Mouse (Mus musculus) ES-Bruce4 (cell line): ENCODE measurements around the gene Pnmt. TPM values are rescaled to one million over a fixed set of nuclear protein-coding genes. Genes with fewer than 3 reads are reported as not detected.
A peak's percentile ranks its signal among the peaks of the same experiment; 100 is the strongest.

Source experiments
- H3K27ac ChIP-seq: 2 replicates; pipeline ENCODE4 v1.5.1; 2012; ENCODE audit warnings: low read length, inconsistent platforms; ENCODE audit not compliant: insufficient read depth
- H3K27me3 ChIP-seq: 2 replicates; pipeline ENCODE4 v1.6.1; 2012; ENCODE audit warnings: mild to moderate bottlenecking, low read length, inconsistent platforms; ENCODE audit not compliant: control insufficient read depth, poor library complexity, insufficient read depth, severe bottlenecking
- H3K36me3 ChIP-seq: 2 replicates; pipeline ENCODE4 v1.6.1; 2012; ENCODE audit warnings: inconsistent platforms, mild to moderate bottlenecking, low read length, moderate library complexity; ENCODE audit not compliant: control insufficient read depth, poor library complexity, insufficient read depth, severe bottlenecking
- H3K4me1 ChIP-seq: one replicate; pipeline ENCODE4 v1.8.1; 2011; ENCODE audit warnings: low read length; ENCODE audit not compliant: control insufficient read depth, insufficient read depth
- H3K4me3 ChIP-seq: 2 replicates; pipeline ENCODE4 v1.5.1; 2011; ENCODE audit warnings: low read depth, mild to moderate bottlenecking, low read length
- H3K9ac ChIP-seq: 2 replicates; pipeline ENCODE4 v1.6.1; 2012; ENCODE audit warnings: low read depth, mild to moderate bottlenecking, inconsistent platforms; ENCODE audit not compliant: poor library complexity, severe bottlenecking
- H3K9me3 ChIP-seq: replicated peaks from 2 replicates; pipeline ENCODE4 v1.6.1; 2012; ENCODE audit warnings: mild to moderate bottlenecking, low read length, inconsistent platforms; ENCODE audit not compliant: control insufficient read depth, poor library complexity, insufficient read depth, severe bottlenecking
- CTCF ChIP-seq: IDR thresholded peaks from one replicate; pipeline ENCODE4 v1.8.1; 2011; ENCODE audit warnings: low read depth, low read length
- EP300 ChIP-seq: IDR thresholded peaks from 2 replicates; pipeline ENCODE4 v1.6.1; 2011; ENCODE audit warnings: low read depth, low read length; ENCODE audit not compliant: insufficient read depth
- POLR2A ChIP-seq: IDR thresholded peaks from one replicate; pipeline ENCODE4 v1.8.1; 2011; ENCODE audit warnings: low read length; ENCODE audit not compliant: insufficient read depth
- polyA plus RNA-seq: library from polyadenylated mRNA; stranded (reverse); fragments of >200 nt; gene quantifications from 2 replicates; pipeline ENCODE4 v1.2.4, GENCODE M21; 2011; ENCODE audit warnings: low read depth; ENCODE audit not compliant: missing spikeins, insufficient read depth, insufficient read length

Pnmt gene
- polyA plus RNA-seq, 1 experiment = not detected

- Histone ChIP-seq H3K4me1 (peaks cover 4% of the 10 kb centered on the region), H3K36me3 (no peaks in the 10 kb centered on the region), H3K9me3 (no peaks in the 10 kb centered on the region), H3K27me3 (no peaks in the 10 kb centered on the region), H3K9ac (no peak overlapping the region), H3K4me3 (no peak overlapping the region), H3K27ac (no peak overlapping the region)
- TF ChIP-seq POLR2A (no peak), EP300 (no peak), CTCF (no peak)
Measured at GRCm38 (mm10) chr11:98356625-98357394, 29.4 kb upstream of the Pnmt start.

- Histone ChIP-seq H3K27me3 (no peaks in the 10 kb centered on the region), H3K36me3 (no peaks in the 10 kb centered on the region), H3K4me1 (peaks cover 4% of the 10 kb centered on the region), H3K9ac (peak overlapping the region; percentile 51), H3K9me3 (no peaks in the 10 kb centered on the region), H3K27ac (no peak overlapping the region), H3K4me3 (peak overlapping the region; percentile 80)
- no peak for TF ChIP-seq POLR2A
- TF ChIP-seq EP300 = no peak
Measured at GRCm38 (mm10) chr11:98357396-98358160, 28.7 kb upstream of the Pnmt start.

- no peaks in the 10 kb centered on the region for H3K27me3 ChIP-seq
- H3K9ac ChIP-seq = peak within 1 kb of the TSS; percentile 51
- peak within 1 kb of the TSS; percentile 89 for H3K4me3 ChIP-seq
- peak; percentile 42 for TF ChIP-seq POLR2A
- no peak for TF ChIP-seq EP300
- no peaks in the 10 kb centered on the region for H3K36me3 ChIP-seq
- H3K27ac ChIP-seq = no peak within 1 kb of the TSS
- H3K4me1 ChIP-seq = peaks cover 4% of the 10 kb centered on the region
- no peaks in the 10 kb centered on the region for H3K9me3 ChIP-seq
Measured at GRCm38 (mm10) chr11:98358161-98359083, 27.8 kb upstream of the Pnmt start, which contains the start of gene Stard3. Stard3 (plus strand) TSS chr11:98358368.

DNA sequence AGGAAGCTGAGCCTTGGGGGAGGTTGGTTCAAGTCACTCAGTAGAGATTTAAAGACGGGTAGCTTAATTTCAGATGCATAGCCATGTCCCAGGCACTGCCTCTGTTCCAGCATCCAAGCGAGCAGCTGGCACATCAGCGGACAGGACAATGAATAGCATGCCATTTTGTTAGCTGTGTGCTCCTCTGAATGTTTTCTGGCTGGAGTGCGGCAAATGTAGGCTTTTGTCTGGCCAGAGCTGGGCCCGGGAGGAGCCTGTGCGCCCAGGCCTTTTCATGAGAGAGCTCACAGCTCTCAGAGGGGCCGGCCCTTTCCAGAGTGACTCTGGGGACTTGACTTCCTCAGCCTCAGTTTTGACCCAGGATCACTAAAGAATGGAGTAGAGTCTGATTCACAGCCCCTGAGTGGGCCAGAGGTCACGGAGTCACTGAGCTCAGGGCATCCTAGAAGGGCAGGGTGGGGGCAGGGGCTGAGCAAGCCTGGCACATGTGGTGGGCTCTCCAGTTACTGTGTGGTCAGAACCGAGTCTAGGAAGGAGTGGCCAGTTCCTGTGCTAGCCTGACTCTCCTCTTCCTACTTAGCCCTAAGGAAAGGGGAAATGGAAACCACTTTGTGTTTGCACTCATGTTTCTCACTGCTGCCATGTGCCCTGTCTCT is 25.3 kb upstream of the Pnmt start:
- H3K27ac ChIP-seq = no peak overlapping the region
- TF ChIP-seq POLR2A (no peak), CTCF (no peak), EP300 (no peak)
- H3K4me3 ChIP-seq = no peak overlapping the region
- H3K27me3 ChIP-seq = no peaks in the 10 kb centered on the region
- peaks cover 1% of the 10 kb centered on the region for H3K4me1 ChIP-seq
- no peaks in the 10 kb centered on the region for H3K9me3 ChIP-seq
- no peak overlapping the region for H3K9ac ChIP-seq
- H3K36me3 ChIP-seq = no peaks in the 10 kb centered on the region

GRCm38 (mm10) chr11:98363817-98364216 is 22.4 kb upstream of the Pnmt start:
- no peak overlapping the region for H3K27ac ChIP-seq
- no peaks in the 10 kb centered on the region for H3K36me3 ChIP-seq
- no peak overlapping the region for H3K9ac ChIP-seq

More at GRCm38 (mm10) chr11:98363817-98364216, 22.4 kb upstream of the Pnmt start:
- Histone ChIP-seq H3K4me1 (peaks cover 1% of the 10 kb centered on the region), H3K4me3 (no peak overlapping the region), H3K9me3 (no peaks in the 10 kb centered on the region), H3K27me3 (no peaks in the 10 kb centered on the region)
- TF ChIP-seq CTCF (no peak), POLR2A (no peak), EP300 (no peak)
